Mouse (Mus musculus) MEL (cell line): ENCODE results near the gene Col23a1. TPM values are rescaled to one million over a fixed set of nuclear protein-coding genes. Genes with fewer than 3 reads are reported as not detected.

Experiments
- DNase-seq: peaks from one replicate; pipeline ENCODE4 v3.0.0; 2011; ENCODE audit warnings: low read depth, low spot score
- H3K27ac ChIP-seq: 2 replicates; pipeline ENCODE4 v1.5.1; 2012; ENCODE audit warnings: low read depth, mild to moderate bottlenecking, control low read depth, low read length, moderate library complexity; ENCODE audit not compliant: control insufficient read depth
- H3K27me3 ChIP-seq, 2 experiments: fragments of 150-350 bp in 1 of 2; sonication (generic) in 1 of 2; 2 replicates each; pipeline ENCODE4 v1.6.1; 2012; ENCODE audit warnings: low read length in 2 of 2, mild to moderate bottlenecking in 2 of 2, improper control_type of control experiment in 1 of 2, moderate library complexity in 1 of 2; ENCODE audit not compliant: insufficient read depth in 2 of 2, control insufficient read depth in 1 of 2
- H3K36me3 ChIP-seq, 2 experiments: 2 replicates each; pipeline ENCODE4 v1.6.1; 2012 to 2014; ENCODE audit warnings: low read length in 2 of 2, improper control_type of control experiment in 1 of 2, inconsistent platforms in 1 of 2, mild to moderate bottlenecking in 1 of 2; ENCODE audit not compliant: insufficient read depth in 2 of 2, control insufficient read depth in 1 of 2
- H3K4me1 ChIP-seq, 2 experiments: fragments of 150-350 bp in 1 of 2; sonication (generic) in 1 of 2; 2 replicates each; pipeline ENCODE4 v1.6.1; 2012; ENCODE audit warnings: low read length in 2 of 2, improper control_type of control experiment in 1 of 2, mild to moderate bottlenecking in 1 of 2; ENCODE audit not compliant: insufficient read depth in 2 of 2, control insufficient read depth in 1 of 2
- H3K4me3 ChIP-seq, 2 experiments: fragments of 150-350 bp in 1 of 2; sonication (generic) in 1 of 2; 2 replicates each; pipeline ENCODE4 v1.5.1; 2012; ENCODE audit warnings: low read depth in 2 of 2, low read length in 2 of 2, mild to moderate bottlenecking in 2 of 2, moderate library complexity in 2 of 2, control low read depth in 1 of 2, improper control_type of control experiment in 1 of 2; ENCODE audit not compliant: control insufficient read depth in 1 of 2, insufficient read depth in 1 of 2
- H3K79me2 ChIP-seq: 2 replicates; pipeline ENCODE4 v1.6.1; 2012; ENCODE audit warnings: mild to moderate bottlenecking, low read length, moderate library complexity; ENCODE audit not compliant: control insufficient read depth, poor library complexity, insufficient read depth
- H3K9ac ChIP-seq: 2 replicates; pipeline ENCODE4 v1.6.1; 2012; ENCODE audit warnings: low read depth, mild to moderate bottlenecking, control low read depth, low read length, moderate library complexity; ENCODE audit not compliant: control insufficient read depth, poor library complexity, severe bottlenecking
- H3K9me3 ChIP-seq: fragments of 150-350 bp; sonication (generic); replicated peaks from 2 replicates; pipeline ENCODE4 v1.6.1; 2012; ENCODE audit warnings: mild to moderate bottlenecking, low read length, improper control_type of control experiment, moderate library complexity; ENCODE audit not compliant: insufficient read depth
- BHLHE40 ChIP-seq: IDR thresholded peaks from 2 replicates; pipeline ENCODE4 v1.6.1; 2012; ENCODE audit warnings: low read depth, mild to moderate bottlenecking, inconsistent platforms, low read length, improper control_type of control experiment, borderline replicate concordance
- CHD1 ChIP-seq: IDR thresholded peaks from 2 replicates; pipeline ENCODE4 v1.6.1; 2012; ENCODE audit warnings: low read depth, mild to moderate bottlenecking, inconsistent platforms, low read length, improper control_type of control experiment
- CHD2 ChIP-seq: IDR thresholded peaks from 2 replicates; pipeline ENCODE4 v1.6.1; 2011; ENCODE audit warnings: low read length, improper control_type of control experiment
- ELF1 ChIP-seq: IDR thresholded peaks from 2 replicates; pipeline ENCODE4 v1.6.1; 2014; ENCODE audit warnings: low read depth, mild to moderate bottlenecking, inconsistent platforms, low read length, improper control_type of control experiment, moderate library complexity
- EP300 ChIP-seq, 2 experiments: IDR thresholded peaks; 2 replicates each; pipeline ENCODE4 v1.6.1; 2011; ENCODE audit warnings: improper control_type of control experiment in 2 of 2, low read length in 2 of 2, low read depth in 1 of 2, mild to moderate bottlenecking in 1 of 2
- ETS1 ChIP-seq: IDR thresholded peaks from 2 replicates; pipeline ENCODE4 v1.6.1; 2012; ENCODE audit warnings: low read depth, mild to moderate bottlenecking, inconsistent platforms, low read length, improper control_type of control experiment, moderate library complexity
- GATA1 ChIP-seq: IDR thresholded peaks from 2 replicates; pipeline ENCODE4 v1.6.1; 2011; ENCODE audit warnings: low read depth, low read length, improper control_type of control experiment
- JUND ChIP-seq: IDR thresholded peaks from 2 replicates; pipeline ENCODE4 v1.6.1; 2011; ENCODE audit warnings: low read depth, mild to moderate bottlenecking, improper control_type of control experiment, low read length
- KAT2A ChIP-seq: conservative IDR thresholded peaks from 2 replicates; pipeline ENCODE4 v1.6.1; 2012; ENCODE audit warnings: low read depth, low read length, improper control_type of control experiment, inconsistent platforms
- MAX ChIP-seq: IDR thresholded peaks from 2 replicates; pipeline ENCODE4 v1.6.1; 2011; ENCODE audit warnings: low read length, improper control_type of control experiment
- MEF2A ChIP-seq: IDR thresholded peaks from 2 replicates; pipeline ENCODE4 v1.6.1; 2014; ENCODE audit warnings: low read depth, mild to moderate bottlenecking, inconsistent platforms, low read length, improper control_type of control experiment; ENCODE audit not compliant: poor library complexity, insufficient replicate concordance, severe bottlenecking; ENCODE audit errors: extremely low read depth
- MXI1 ChIP-seq: IDR thresholded peaks from 2 replicates; pipeline ENCODE4 v1.6.1; 2011; ENCODE audit warnings: mild to moderate bottlenecking, low read depth, low read length, improper control_type of control experiment
- MYB ChIP-seq: IDR thresholded peaks from 2 replicates; pipeline ENCODE4 v1.6.1; 2011; ENCODE audit warnings: mild to moderate bottlenecking, low read depth, low read length, improper control_type of control experiment
- NELFE ChIP-seq: IDR thresholded peaks from 2 replicates; pipeline ENCODE4 v1.6.1; 2011; ENCODE audit warnings: low read depth, low read length, improper control_type of control experiment
- NRF1 ChIP-seq: IDR thresholded peaks from 2 replicates; pipeline ENCODE4 v1.6.1; 2014; ENCODE audit warnings: low read depth, mild to moderate bottlenecking, inconsistent platforms, low read length, improper control_type of control experiment, moderate library complexity; ENCODE audit not compliant: poor library complexity, insufficient read depth, severe bottlenecking
- POLR2A ChIP-seq, 2 experiments: IDR thresholded peaks; 2 replicates each; pipeline ENCODE4 v1.6.1; 2011 to 2012; ENCODE audit warnings: low read length in 2 of 2, mild to moderate bottlenecking in 2 of 2, control low read depth in 1 of 2, improper control_type of control experiment in 1 of 2, low read depth in 1 of 2, moderate library complexity in 1 of 2; ENCODE audit not compliant: control insufficient read depth in 1 of 2, insufficient read depth in 1 of 2, poor library complexity in 1 of 2
- POLR2AphosphoS2 ChIP-seq: IDR thresholded peaks from 2 replicates; pipeline ENCODE4 v1.6.1; 2011; ENCODE audit warnings: low read length, improper control_type of control experiment
- RAD21 ChIP-seq: IDR thresholded peaks from 2 replicates; pipeline ENCODE4 v1.6.1; 2011; ENCODE audit warnings: mild to moderate bottlenecking, low read depth, low read length, improper control_type of control experiment
- SIN3A ChIP-seq: IDR thresholded peaks from 2 replicates; pipeline ENCODE4 v1.6.1; 2012; ENCODE audit warnings: low read length, improper control_type of control experiment, inconsistent platforms
- SMC3 ChIP-seq: IDR thresholded peaks from 2 replicates; pipeline ENCODE4 v1.6.1; 2011; ENCODE audit warnings: low read depth, low read length, improper control_type of control experiment
- TAL1 ChIP-seq: IDR thresholded peaks from 2 replicates; pipeline ENCODE4 v1.6.1; 2012; ENCODE audit warnings: mild to moderate bottlenecking, inconsistent platforms, low read length, moderate library complexity, mixed read lengths
- TCF12 ChIP-seq: IDR thresholded peaks from 2 replicates; pipeline ENCODE4 v1.6.1; 2014; ENCODE audit warnings: low read depth, mild to moderate bottlenecking, inconsistent platforms, low read length, improper control_type of control experiment, moderate library complexity
- UBTF ChIP-seq: IDR thresholded peaks from 2 replicates; pipeline ENCODE4 v1.6.1; 2012; ENCODE audit warnings: low read depth, mild to moderate bottlenecking, inconsistent platforms, low read length, improper control_type of control experiment, moderate library complexity, borderline replicate concordance; ENCODE audit not compliant: insufficient read depth
- USF1 ChIP-seq: IDR thresholded peaks from 2 replicates; pipeline ENCODE4 v1.6.1; 2014; ENCODE audit warnings: low read depth, mild to moderate bottlenecking, inconsistent platforms, low read length, improper control_type of control experiment, moderate library complexity
- USF2 ChIP-seq, 2 experiments: IDR thresholded peaks; 2 replicates each; pipeline ENCODE4 v1.6.1; 2011 to 2012; ENCODE audit warnings: improper control_type of control experiment in 2 of 2, low read length in 2 of 2, borderline replicate concordance in 1 of 2, inconsistent platforms in 1 of 2, low read depth in 1 of 2, mild to moderate bottlenecking in 1 of 2; ENCODE audit not compliant: insufficient read depth in 1 of 2
- ZC3H11A ChIP-seq: IDR thresholded peaks from 2 replicates; pipeline ENCODE4 v1.6.1; 2012; ENCODE audit warnings: low read depth, mild to moderate bottlenecking, inconsistent platforms, low read length, improper control_type of control experiment
- ZMIZ1 ChIP-seq: IDR thresholded peaks from 2 replicates; pipeline ENCODE4 v1.6.1; 2012; ENCODE audit warnings: low read depth, mild to moderate bottlenecking, inconsistent platforms, low read length, improper control_type of control experiment, moderate library complexity
- ZNF384 ChIP-seq: IDR thresholded peaks from 2 replicates; pipeline ENCODE4 v1.6.1; 2012; ENCODE audit warnings: low read depth, mild to moderate bottlenecking, inconsistent platforms, low read length, improper control_type of control experiment
- polyA plus RNA-seq, 2 experiments: library from polyadenylated mRNA; stranded (reverse) in 1 of 2; unstranded in 1 of 2; fragments of >175 nt in 1 of 2; fragments of >200 nt in 1 of 2; gene quantifications; 2 replicates each; pipeline versions ENCODE4 v1.2.1 to v1.2.4; 2012; ENCODE audit warnings: low replicate concordance in 2 of 2, low read depth in 1 of 2; ENCODE audit not compliant: insufficient read length in 2 of 2, insufficient read depth in 1 of 2, missing spikeins in 1 of 2
- total RNA-seq: library from RNA; depleted of rRNA; stranded (reverse); fragments of 300-350 nt; gene quantifications from 2 replicates; pipeline ENCODE4 v1.2.3, GENCODE M21; 2012

Gene Col23a1
- total and polyA plus RNA-seq, 3 experiments = under 0.01 to 0.03 TPM; not detected in 1

DNA sequence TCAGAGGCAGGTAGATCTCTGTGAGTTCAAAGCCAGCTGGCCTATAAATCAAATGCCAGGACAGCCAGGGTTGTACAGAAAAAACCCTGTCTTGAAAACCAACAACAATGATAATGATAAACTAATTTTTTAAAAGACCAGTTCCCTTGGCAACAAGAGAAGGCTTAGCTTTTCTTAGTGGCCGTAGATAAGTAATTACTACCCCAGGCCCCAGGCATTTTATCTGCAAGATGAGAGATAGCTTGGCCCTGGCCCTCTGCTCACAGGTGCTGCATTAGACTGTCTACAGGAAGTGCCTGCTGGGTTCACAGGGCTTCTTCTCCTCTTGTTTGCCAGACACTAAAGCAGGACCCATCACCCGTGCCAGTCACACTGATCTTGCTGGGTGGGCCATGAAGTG is 265.3 kb downstream of the Col23a1 start:
- TF ChIP-seq BHLHE40 = no peak
- TF ChIP-seq USF2 (IDR thresholded peaks at IDR 0.05; ENCODE audit: borderline replicate concordance in 1 of 2, insufficient read depth in 1 of 2, low read depth in 1 of 2, low read length in 2 of 2) = no peak
- no peak for TF ChIP-seq CHD2
- peak; percentile 63; the same call in 1 of the 2 replicates for TF ChIP-seq ETS1
- TF ChIP-seq UBTF = no peak
- TF ChIP-seq POLR2AphosphoS2 = no peak
- TF ChIP-seq TAL1 = no peak
- TF ChIP-seq USF1 = no peak
- TF ChIP-seq SMC3 = no peak
- TF ChIP-seq TCF12 = peak; percentile 66; the same call in 1 of the 2 replicates
- TF ChIP-seq GATA1 = peak; percentile 77
- TF ChIP-seq MEF2A = no peak
- no peak for TF ChIP-seq CHD1
- TF ChIP-seq NRF1 = no peak
- peak; percentile 63; the same call in 1 of the 2 replicates for TF ChIP-seq SIN3A
- TF ChIP-seq NELFE = no peak
- TF ChIP-seq ZNF384 = no peak
- TF ChIP-seq MAX = no peak
- no peak for TF ChIP-seq POLR2A (IDR thresholded peaks at IDR 0.05; ENCODE audit: control insufficient read depth in 1 of 2, insufficient read depth in 1 of 2, low read depth in 1 of 2, low read length in 2 of 2, poor library complexity in 1 of 2)
- TF ChIP-seq ZMIZ1 = no peak
- no peak for TF ChIP-seq JUND
- no peak for TF ChIP-seq ZC3H11A
- no peak for TF ChIP-seq KAT2A
- peak; percentile 54 for TF ChIP-seq ELF1
- TF ChIP-seq MXI1 = peak; percentile 38; the same call in 1 of the 2 replicates
- TF ChIP-seq MYB = no peak
- peak; percentile 29 to 31; a peak in 2 of 4 replicates for TF ChIP-seq EP300 (IDR thresholded peaks at IDR 0.05; ENCODE audit: low read depth in 1 of 2, low read length in 2 of 2)
- no peak for TF ChIP-seq RAD21
- Histone ChIP-seq H3K36me3 (peaks cover 0 to 8% of the 10 kb centered on the region in 2 experiments; a peak in 1 of 4 replicates), H3K27me3 (no peaks in the 10 kb centered on the region), H3K9me3 (no peaks in the 10 kb centered on the region), H3K4me3 (no peak overlapping the region), H3K9ac (no peak overlapping the region), H3K4me1 (peaks cover 0 to 18% of the 10 kb centered on the region in 2 experiments), H3K79me2 (no peaks in the 10 kb centered on the region), H3K27ac (no peak overlapping the region)
- DNase-seq = peak; percentile 39
